Mouse (Mus musculus): ENCODE data around the gene Crybg3. TPM values are rescaled to one million over a fixed set of nuclear protein-coding genes. Genes with fewer than 3 reads are reported as not detected.

The Crybg3 gene
- 10 to 100 TPM; 28.8 to 36.0 TPM for total RNA-seq (2021)
- long read RNA-seq, experiment 1, full-length matches to known transcripts = 5 of 9 reads
- long read RNA-seq, experiment 1, partial matches to known transcripts = 1 of 9 reads
- long read RNA-seq, experiment 1, other reads (novel, unspliced or antisense) = 3 of 9 reads
- long read RNA-seq, experiment 2, full-length matches to known transcripts = 9 of 17 reads
- long read RNA-seq, experiment 2, partial matches to known transcripts = 3 of 17 reads
- long read RNA-seq, experiment 2, other reads (novel, unspliced or antisense) = 5 of 17 reads

- DNase-seq (ENCODE audit: low spot score) = peak; percentile 83
Observed at GRCm38 (mm10) chr16:59600311-59601251, at the start of gene Crybg3. Gene Crybg3 (minus strand): TSS chr16:59600979.

- no peak for DNase-seq (ENCODE audit: low spot score)
Observed at GRCm38 (mm10) chr16:59643766-59644165, 43.0 kb upstream of the Crybg3 start.

DNA sequence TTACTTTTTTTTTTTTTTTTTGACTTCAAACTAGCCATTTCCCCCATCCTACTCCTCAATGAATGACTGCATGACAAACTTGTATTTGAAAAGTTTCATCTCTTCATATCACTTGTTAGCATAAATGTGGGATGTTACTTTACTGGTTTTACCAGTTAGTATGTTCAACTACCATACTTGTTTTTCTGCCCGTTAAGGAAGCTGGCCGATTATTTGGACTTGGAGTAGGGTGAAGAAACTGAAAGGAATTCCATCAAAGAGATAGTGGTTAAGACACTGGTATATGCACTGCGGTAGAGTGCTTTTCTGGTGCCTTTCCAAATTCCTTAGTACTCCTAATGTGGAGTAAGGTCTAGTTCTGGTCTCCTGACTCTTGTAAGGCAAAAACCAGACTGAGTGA, 39.2 kb upstream of the Crybg3 start:
- no peak for DNase-seq (ENCODE audit: low spot score)

DNA sequence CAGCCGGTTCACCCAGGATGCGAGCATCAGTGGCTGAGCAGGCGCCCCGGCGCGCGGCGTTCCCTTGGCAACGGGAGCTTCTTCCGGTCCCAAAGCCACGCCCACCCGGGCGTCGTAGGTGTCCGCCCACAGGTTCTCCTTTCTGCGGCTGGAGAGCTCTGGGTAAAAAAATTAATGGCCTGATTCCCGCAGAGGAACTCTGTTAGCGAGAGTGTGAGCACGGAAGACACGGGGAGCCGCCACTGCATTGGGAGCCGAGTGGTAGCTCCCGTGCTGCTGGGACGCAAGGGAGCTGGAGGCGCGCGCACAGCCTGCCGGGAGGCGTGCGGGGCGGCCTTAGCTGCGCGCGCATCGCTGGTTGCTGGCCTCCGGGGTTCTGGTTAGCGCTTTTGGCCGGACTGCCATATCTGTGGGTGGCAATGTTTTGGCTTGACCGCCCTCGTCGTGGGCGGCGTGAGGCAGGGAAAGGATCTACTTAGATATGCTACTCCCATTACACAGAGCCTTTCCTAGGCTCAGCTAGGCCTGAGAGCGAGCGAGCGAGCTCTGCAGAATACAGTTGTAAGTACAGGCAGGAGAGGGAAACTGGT, 38.4 kb upstream of the Crybg3 start, which contains the start of gene Arl6:
Arl6 (minus strand) TSS at position 290 of the 590 bp plus-strand sequence.
- peak; percentile 92 for DNase-seq (ENCODE audit: low spot score)

DNA sequence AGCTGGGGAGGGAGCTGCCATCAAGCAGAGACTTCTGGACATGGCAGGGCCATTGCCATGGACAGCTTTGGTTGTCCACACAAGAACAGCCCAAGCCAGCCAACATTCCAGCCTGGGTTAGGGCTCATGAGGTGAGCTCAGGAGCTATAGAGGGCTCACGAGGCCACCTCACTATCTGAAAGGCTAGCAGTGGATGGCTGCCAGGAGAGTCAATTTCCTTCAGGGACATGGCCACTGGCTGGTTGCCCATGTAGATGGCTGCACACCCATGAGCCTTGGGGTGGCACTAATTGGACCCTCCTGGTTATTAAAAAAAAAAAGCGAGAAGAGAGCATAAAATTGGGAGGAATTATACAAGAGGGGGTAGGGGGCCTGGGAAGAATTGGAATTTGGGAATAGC, 33.8 kb upstream of the Crybg3 start:
- DNase-seq (ENCODE audit: low spot score) = no peak

GRCm38 (mm10) chr16:59621554-59621953, 20.8 kb upstream of the Crybg3 start:
- DNase-seq (ENCODE audit: low spot score) = no peak

- peak; percentile 62 for DNase-seq (ENCODE audit: low spot score)
Observed at GRCm38 (mm10) chr16:59617167-59617566, 16.4 kb upstream of the Crybg3 start.

- DNase-seq (ENCODE audit: low spot score) = no peak
Observed at GRCm38 (mm10) chr16:59615675-59616074, 14.9 kb upstream of the Crybg3 start.

DNA sequence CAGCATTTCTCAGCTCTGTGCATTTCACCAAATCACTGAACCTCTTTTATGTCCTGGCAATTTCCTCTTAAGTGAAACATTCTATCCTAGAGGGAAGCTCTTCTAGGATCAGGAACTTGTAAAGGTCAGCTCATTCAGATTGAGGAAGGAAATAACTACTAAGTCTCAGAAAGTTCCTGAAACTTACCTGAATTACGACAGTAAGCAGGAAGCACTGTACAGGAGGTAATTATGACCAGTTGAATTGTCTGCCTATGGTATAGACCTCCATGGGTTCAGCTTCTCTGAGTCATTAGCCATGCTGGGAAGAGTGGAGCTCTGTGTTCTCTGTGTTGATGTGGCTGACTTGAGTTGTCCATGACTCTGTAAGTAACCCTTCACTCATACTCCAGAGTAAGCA, 10.0 kb upstream of the Crybg3 start:
- no peak for DNase-seq (ENCODE audit: low spot score)

DNA sequence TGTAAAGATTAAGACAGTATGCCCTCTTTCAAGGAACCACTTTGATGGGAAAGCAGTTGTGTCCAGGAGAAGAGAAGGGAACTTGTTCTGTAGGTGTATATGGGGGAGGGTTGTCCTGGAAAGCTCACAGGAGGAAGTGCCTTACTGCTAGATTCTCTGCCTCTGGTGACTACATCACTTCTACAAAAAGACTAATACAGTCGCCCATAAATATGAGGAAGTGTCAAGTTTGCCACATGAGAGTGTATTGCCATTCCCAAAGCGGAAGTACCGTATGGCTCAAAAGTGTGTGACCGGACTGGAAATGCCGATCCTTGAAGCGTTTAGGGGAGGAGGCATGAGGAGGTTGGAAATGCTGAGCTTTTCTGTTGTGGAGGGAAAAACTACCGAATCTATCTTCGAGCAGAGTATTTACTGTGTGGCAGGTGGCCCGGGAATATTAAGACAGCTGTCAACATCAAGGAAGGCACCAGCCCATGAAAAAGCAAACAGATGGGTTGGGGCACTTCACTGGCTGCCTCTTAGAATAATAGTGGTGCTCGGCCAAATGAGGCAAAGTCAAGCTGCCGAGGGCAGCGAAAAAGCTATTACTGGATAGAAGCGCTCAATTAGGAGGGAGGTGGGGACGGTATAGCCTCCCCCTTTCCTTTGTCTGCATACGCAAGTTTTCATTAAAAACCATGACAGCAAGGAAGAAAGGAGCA, 3.5 kb upstream of the Crybg3 start:
- DNase-seq (ENCODE audit: low spot score) = no peak

DNA sequence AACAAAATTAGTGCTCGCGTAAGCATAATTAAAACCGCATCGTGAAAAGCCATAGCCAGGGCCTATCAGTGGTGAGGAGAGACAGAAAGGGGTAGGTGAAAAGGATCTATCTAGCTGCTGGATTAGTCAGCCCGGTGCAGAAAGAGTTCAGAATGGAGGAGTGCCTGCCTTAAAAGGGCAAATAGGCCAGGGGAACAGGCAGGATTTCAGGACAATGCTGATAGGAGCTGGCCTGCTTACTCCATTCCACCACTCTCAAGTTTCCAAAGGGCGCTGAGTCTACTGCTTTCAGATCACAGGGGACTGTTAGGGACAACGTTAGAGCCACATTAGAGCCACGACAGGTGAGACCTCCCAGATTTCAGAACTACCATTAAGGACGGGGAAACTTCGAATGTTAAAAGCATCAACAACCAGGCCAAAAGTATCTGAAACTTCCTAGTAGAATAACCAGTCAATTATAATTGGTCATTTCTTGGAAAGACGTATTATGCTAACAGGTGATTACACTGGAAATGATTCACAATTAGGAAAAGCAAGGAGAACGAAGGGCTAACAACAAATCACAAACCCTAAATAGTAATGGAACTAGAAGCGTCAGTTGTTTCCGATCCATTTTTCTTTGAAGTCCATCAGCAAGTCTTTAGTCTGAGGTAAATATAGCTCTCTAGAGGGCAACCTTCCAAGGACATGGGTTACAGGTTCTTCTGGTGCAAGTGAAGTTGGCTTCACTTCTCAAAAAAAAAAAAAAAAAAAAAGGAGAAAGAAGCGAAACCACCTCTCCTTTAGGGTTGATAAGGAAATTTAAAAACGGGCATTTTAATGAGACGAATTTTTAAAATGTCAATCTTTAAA, 1.1 kb downstream of the Crybg3 start:
- DNase-seq (ENCODE audit: low spot score) = peak; percentile 43

DNA sequence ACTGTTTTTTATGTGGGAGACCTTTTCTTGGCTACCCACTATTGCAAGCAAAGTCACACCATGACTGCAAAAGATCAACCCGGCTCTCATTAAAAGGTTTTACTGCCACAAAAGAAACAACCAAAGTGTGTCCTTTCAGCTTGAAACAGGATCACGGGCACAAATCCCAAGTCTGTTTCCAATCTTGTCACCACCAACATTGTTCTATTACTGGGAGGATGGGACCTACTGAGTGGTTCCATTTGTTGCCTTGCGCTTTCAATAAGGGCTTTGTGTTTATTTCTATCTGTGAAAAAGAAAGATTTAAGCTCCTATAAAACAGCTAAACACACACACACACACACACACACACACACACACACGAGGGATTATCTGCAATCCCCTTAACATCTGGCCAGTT, 1.8 kb downstream of the Crybg3 start:
- no peak for DNase-seq (ENCODE audit: low spot score)

DNA sequence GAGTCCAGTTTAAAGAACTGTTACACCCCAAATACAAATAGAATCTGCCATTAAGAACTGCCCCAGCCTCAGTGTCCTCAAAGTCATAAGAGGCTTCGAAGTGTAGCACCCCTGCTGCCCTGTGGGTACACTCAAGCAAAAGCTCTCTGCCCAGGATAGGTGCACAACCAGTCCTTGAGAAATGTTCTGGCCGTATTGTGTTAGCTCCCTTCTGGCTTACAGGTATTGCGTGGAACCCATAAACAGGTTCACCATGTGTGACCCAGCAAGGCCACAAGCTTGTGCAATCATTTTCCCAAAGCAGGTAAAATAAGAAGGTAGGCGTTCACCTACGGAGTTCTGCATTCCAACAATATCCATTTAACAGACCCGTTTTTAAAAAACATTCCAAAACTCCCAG, 3.5 kb downstream of the Crybg3 start:
- no peak for DNase-seq (ENCODE audit: low spot score)

GRCm38 (mm10) chr16:59594714-59595113, 6.1 kb downstream of the Crybg3 start:
- DNase-seq (ENCODE audit: low spot score) = peak; percentile 53

DNA sequence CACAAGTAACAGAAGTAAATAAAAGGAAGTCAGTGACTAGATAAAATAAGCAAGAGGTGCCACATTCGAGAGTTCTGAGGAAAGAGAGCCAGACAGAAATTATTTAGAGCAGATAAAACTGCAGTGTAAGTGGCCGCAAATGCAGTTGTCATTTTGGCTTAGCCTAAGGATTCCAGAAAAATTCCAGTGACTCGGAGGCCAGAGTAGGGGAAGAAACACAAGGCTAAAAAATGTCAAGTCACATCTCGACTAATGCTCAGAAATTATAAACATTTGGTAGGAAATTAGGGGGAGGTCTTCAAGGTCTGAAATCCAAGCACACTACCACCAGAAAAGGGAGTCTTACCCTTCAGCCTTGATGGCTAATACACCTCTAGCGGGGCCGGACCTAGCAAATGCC, 10.0 kb downstream of the Crybg3 start:
- DNase-seq (ENCODE audit: low spot score) = no peak

GRCm38 (mm10) chr16:59588351-59589025, 12.3 kb downstream of the Crybg3 start:
- no peak for DNase-seq (ENCODE audit: low spot score)

DNA sequence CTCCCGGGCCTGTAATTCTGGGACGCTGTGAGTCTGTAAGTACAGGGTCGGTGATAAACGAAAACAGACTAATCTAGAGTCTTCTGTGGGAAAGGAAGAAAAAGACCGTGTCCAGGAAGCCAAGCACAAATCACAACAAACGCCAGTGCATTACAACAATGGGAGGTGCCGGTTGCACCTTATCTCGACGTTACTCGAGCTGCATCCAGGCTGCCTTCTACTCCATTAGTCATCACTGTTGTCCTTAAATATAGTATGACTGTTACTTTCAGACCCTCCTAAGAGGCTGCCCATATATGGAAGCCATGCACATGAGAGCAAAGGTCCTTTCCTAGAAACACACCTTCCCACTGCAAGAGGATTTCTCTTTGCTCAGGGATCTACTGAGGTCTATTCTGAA, 13.0 kb downstream of the Crybg3 start:
- DNase-seq (ENCODE audit: low spot score) = no peak

GRCm38 (mm10) chr16:59586911-59587310, 13.9 kb downstream of the Crybg3 start:
- DNase-seq (ENCODE audit: low spot score) = no peak

DNA sequence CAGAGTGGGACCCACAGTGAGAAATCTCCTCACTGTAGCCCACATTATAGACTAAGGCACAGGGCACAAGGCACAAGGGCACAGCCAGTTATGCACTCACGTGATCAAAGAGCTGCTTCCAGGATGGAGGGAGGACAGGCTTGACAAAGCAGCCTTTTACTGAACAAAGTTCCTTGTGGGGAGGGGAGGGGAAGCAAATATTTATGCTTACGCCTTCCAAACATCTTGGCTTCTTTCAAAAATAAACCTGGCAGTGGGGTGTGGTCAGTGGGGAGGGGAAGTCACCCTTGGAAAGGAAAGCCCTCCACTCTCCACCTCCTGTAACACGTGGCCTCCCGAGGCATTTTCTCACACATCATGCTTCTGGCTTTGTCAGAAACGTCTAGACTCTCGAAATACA, 14.5 kb downstream of the Crybg3 start:
- DNase-seq (ENCODE audit: low spot score) = no peak

DNA sequence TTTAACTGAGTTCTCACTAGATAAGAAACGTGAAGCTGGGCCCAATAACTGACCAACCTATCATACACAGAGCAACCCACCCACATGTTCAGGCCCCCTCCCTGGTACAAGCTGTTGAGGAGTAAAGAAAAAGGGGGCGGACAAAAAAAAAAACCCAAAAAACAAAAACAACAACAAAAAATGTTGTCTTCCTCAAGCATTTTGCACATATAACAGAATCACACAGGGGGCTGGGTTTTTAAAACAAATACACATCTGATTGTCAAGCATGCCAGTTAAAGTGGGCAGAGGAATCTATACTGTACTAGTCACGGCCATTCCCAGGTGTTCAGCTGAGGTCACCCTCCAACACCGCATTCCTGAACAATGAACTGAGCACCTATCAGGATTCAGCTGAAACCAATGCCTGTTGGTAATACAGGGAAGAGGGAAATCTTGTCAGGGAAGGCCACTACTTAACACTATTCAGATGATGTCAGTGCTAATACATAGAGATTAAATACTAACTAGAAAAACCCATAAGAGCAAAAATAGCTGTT, 15.0 kb downstream of the Crybg3 start:
- DNase-seq (ENCODE audit: low spot score) = no peak
